Mouse (Mus musculus): Measurements from ENCODE around the gene Bpifa6. TPM values are rescaled to one million over a fixed set of nuclear protein-coding genes. Genes with fewer than 3 reads are reported as not detected.
"Not testable (repeated sequence)": the region's sequence is repeated elsewhere in the genome, so short reads cannot be mapped to it uniquely, and the experiment has no call there.

Bpifa6 gene
- polyA plus RNA-seq (2017; shearing (Covaris generic)), result not detected

DNA sequence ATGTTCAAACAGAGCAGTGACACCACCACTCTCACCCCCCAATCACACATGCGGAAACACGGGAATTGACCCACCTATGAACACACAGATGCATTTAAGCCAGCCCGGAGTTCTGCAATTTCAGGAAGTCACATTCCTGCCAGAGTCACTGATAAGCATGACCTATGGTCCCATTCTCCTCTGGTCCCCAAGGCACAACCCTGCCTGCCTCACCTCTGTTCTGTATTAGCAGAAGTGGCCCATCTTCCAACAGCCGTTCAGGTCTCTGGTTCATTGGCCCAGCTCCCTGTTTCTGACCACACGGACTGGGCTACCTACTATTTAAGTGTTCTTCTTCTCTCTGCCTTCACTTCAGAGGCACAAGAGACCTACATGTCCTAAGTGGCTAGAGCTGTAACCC lies at the start of gene Bpifa6:
Bpifa6 (plus strand) TSS at position 364 of the 400 bp plus-strand sequence.
- no peak for ATAC-seq

DNA sequence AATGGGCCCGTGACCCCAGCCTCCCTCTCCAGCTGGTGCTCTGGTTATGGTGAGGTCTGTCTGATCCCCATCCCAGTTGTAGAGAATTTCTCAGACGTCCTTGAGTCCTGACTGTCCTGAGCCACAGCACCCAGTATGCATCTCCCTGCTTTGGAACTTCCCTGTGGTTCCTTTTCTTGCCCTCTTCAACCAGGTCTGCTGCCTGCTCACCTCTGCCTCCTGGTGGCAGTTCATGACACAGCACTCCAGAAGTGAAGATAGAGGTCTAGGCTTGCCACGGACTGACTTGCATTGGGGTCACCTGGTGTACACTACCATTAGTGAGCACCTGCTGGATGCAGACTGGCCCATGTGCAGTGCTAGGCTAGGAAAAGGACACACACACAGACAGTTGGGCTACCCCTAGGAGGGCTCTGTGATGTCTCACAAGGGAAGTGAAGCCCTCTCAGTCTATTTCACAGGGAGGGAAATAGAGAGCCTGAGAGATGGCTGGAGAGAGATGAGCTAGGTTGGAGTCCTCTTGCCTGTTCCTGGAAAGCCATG lies 44.8 kb upstream of the Bpifa6 start:
- ATAC-seq, result no peak

DNA sequence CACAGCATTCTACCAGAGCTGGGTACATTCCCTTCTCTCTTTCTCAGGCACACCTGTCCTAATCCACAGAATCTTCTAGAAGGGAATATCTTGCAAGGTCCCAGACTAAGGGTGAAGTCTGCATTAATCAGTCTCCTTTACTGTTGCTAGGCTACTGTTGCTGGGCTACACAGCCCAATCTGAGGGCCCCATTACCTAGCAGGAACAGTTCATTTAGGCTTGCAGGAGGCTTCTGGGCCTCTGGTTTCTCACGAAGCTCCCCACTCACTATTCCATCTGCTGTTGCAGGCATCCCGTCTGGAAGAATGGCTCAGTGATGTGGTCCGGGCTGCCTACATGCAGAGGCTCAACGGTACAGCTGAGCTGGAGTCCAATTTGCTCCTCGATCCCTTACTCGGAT lies 43.6 kb upstream of the Bpifa6 start:
- no peak for ATAC-seq

DNA sequence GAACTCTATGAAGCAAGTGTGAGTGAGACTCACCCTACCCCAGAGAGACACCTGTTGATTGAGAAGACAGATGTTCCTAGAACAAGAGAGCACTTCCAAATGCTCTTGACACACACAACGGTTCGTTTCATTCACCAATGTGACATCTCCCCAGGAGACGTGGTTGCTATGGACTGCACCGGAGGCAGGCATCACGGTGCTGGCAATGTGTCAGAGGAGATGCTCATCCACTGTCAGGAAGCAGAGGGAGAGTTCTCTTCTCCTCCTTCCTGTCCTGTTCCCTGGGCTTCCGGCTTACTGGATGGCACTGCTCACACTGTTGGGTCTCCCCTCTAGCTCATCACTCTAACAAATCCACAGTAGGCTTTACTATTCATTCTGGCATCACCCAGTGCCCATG lies 41.4 kb upstream of the Bpifa6 start:
- no peak for ATAC-seq

DNA sequence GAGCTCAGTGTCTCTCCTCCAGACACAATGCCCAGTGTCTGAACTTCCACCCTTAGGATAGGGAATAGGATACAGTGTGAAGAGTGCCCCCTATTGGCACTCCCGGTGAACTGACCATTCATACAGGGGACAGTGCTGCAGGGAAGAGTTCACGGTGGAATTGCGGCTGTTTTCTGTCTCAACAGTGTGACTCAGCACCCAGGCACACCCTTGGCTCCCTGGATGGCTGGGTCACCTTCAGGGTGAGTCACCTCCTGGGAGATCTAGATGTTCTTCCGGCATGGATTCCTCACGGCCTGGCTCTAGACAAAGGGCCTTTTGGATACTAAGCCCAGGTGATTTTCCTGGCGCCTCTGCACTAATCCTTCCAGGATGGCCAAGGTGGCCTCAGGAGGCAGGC lies 39.4 kb upstream of the Bpifa6 start:
- ATAC-seq, result no peak

DNA sequence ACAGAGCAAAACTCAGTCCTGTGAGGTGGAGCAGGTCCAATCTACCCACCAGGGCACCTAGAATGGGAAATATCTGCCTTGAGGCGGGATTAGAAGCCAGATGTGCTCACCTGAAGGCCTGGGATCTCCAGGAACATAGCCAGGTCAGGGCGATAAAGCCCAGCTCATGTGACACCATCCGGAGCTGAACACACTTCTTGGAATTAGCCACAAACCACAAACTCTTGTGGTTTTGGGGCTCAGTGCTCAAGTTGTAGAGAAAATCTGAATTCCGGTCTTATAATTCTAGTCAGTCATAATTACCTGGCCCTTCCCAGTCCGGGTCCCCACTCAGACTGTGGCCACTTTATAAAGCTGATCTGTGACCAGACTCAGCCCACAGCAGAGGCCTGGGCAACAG lies 36.9 kb upstream of the Bpifa6 start, which contains the start of gene Bpifb4:
Bpifb4 (plus strand) TSS at position 370 of the 400 bp plus-strand sequence.
- no peak for ATAC-seq

DNA sequence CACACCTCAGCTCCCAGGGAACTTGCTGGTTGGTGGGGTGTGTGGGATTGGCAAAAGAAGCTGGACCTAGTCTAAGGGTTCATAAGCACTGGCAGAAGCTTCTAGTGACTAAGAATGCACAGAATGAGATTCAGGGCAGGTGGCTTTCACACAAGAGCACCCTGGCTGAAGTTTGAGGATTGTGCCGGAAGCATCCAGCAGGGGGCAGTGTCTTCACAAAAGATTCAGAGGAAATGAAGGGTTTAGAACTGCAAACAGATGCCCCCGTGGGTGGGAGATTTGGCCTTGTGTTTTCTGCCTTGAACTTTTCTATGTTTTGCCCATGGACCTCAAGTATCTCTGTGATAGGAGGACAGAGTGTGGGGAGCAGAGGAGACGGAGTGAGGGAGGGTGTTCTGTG lies 31.2 kb upstream of the Bpifa6 start:
- ATAC-seq, result no peak

DNA sequence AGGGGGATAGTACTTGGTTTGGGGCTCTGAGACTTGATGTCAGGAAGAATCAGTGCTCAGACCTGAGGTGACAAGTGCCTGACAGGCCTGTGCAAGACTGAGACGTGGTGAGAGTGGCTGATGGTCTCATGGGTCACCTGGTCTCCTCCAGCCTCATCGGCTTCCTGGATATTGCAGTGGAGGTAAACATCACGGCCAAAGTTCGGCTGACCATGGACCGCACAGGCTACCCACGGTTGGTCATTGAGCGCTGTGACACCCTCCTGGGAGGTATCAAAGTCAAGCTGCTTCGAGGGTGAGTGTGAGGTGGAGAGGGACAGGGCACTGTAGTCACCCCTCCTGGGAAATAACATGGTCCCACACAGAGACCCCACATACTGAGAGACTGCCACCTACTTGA lies 30.2 kb upstream of the Bpifa6 start:
- ATAC-seq, result no peak

DNA sequence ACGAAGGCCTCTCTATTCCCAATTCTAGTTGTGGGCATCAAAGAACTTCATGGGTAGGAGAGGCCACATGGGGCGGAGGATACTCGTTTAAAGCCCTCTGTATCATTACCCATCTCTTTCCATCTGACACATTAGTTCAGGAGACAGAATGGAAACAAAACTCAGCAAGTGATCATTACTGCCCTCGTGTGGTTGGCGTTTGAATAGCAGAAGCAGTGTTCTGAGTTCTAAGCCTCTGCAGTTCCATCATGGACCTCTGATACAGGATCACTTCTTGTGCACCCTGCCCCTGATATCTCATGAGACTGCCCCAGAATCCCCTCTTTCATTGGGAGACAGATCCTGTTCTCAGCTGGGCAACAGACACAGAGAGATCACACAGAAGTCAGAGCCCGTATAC lies 21.8 kb upstream of the Bpifa6 start:
- ATAC-seq, result peak; percentile 35

DNA sequence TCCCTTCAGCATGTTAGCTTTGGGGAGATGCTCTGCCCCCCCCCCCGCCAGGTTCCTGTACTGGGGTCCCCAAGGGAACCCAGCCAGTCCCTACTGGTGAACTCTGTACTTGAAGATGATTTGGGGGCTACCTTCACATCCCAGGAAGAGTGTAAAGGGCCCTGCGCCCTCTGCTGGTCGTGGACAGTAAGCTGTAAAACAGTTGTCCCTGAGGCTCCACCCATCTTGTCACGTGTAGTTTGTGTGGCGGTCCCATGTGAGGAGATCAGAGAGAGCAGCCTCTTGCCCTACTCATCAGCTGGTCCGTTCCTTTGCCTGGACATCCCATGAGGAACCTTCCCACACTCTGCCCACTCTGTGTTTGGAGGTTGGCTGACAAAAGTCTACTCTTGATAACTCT lies 20.9 kb upstream of the Bpifa6 start:
- ATAC-seq, result no peak

DNA sequence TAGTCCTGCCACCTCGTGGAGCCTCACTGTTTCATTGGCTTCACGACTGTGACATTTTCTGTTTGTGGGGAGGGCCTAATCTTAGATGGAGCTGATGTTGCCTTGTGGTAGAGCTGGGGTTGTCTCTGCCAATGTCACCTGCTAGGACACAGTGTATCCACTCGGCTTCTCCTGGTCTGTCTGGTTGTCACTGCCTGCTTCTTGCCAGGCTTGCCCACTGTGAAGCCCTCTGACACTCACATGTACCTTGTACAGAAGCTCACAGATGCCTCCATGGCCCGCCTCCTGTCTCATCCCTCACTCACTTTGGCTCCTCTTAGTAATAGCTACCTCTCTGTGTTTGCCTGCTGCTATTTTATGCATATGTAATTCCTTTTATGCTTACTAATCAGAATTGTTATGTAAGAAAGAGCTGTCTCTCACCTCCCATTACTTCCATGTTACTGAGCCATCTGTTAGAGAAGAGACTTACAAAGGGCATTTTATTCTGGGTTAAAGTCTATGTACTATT lies 11.9 kb upstream of the Bpifa6 start:
- ATAC-seq, result no peak

DNA sequence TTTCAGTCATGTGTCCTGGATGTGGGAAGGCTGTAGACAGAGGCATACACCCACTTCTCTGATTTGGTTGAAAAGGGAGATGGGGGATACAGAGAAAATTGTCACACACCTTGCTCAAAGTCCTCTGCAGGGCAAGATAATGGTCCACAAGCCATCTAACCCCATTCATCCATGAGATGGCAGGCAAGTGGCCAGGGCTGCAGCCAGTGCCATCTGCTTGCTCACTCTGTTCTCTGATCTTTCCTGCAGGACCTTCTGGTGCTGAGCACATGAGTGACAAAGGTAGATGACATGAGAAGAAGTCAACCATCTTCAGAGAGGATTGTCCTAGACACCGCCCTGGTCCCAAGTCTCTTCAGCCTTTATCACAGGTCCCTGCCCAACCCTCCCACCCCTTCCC lies 11.4 kb upstream of the Bpifa6 start:
- no peak for ATAC-seq

DNA sequence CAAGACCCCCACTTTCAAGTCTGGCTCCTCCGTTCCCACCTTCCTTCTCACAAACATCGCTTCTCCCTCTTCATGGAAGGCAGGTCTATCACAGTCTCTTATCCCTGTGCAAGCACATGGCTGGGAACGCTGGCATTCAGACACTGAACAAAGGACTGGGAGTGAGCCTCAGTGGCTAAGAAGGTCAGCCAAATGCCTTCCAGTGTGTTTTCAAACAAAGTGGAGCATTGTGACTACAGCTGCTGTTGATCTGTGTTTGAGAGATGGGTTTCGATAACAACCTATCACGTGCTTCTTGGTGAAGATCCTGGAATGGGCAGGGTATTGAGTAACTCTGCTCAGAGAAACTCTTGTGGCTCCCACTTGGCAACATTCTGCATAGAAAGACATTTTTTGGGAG lies 4.5 kb upstream of the Bpifa6 start:
- ATAC-seq, result no peak

DNA sequence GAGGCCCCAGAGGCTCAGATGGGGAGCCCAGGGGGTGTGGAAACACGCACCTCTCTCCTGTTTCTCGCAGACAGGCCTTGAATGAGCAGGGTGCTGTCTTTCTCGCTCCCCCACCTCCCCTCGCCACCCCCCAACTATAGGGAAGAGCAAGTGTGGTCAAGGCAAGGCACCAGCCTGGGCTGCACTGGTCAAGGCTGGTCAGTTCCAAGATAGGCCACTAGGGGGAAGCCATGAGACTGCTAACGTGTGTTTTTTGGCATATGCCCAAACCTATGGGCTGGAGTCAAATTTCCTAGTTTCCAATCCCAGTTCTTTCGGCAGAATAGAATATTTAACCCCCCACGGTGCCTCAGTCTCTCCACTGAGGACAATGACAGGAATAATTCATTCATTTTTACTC lies 21.0 kb downstream of the Bpifa6 start:
- no peak for ATAC-seq

DNA sequence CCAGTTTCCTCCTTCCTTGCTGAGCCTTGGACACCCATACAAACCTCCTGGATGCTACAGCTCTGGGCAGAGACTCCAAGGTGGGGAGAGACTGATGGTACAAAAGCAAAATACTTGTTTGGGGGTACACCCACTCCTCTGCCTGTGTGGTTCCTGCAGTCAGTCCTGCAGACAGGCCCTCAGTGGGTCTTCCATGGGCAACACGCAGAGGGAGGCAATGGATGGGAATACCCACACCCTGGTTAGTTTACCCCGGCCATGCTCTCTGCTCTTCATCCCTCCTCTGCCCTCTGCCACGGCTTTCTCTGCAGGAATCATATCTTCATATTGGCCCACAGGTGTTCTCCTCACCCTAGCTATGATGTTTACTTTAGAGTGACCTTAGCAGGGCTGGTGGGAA lies 25.8 kb downstream of the Bpifa6 start:
- ATAC-seq, result no peak

DNA sequence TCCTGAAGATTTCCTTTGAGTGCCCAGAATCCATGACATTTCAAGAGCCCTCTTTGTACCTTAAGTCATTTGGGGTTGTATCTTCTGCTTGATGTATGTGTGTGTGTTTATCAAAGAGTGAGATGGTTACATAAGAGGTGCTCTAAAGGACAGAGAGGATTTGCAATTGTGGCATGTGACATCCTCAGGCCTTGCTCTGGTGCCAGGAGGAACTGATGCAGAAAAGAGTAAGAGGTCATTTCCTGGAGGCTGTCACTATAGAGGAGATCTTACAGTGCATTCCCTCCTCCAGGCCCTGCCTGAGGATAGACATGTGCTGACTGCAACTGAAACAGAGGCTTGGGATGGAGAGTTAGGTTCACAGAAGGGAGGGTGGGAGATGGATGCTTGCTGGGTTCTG lies 26.3 kb downstream of the Bpifa6 start:
- ATAC-seq, result no peak

DNA sequence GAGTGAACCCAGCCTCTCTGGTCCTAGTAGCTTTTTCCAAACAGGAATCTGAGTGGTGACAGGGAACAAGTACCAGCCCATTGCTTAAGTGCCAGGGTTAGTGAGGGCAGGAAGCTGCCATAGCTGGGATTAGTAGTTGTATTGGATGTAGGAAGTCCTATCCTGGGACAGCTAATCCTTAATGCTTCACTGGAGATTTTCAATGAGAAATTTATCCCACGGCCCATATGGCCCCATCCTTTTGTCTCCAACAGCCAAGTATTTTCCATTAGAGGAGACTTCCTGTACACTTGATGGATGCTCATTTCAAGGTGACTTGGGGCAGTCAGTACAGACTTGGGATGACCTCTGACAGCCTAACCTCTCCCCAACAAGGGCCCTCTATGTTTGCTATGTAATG lies 29.7 kb downstream of the Bpifa6 start:
- ATAC-seq, result no peak

DNA sequence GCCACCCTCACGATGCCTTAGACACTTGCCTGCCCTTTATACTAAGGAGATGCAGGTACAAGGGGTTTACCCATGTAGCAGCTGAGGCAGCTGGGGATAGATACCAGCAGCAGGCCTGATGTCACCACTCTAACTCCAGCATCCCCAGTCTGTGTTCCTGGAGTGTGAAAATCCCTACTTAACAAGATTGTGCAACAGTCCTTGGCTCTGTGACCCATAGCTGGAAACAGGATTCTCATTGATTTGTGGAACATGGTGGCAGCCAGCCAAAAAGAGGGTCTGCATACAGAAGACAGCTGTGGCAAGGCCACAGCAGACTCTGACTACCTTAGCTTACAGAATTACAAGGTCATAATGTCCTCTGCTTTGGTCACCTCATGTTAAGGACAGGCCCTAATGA lies 30.3 kb downstream of the Bpifa6 start:
- no peak for ATAC-seq

DNA sequence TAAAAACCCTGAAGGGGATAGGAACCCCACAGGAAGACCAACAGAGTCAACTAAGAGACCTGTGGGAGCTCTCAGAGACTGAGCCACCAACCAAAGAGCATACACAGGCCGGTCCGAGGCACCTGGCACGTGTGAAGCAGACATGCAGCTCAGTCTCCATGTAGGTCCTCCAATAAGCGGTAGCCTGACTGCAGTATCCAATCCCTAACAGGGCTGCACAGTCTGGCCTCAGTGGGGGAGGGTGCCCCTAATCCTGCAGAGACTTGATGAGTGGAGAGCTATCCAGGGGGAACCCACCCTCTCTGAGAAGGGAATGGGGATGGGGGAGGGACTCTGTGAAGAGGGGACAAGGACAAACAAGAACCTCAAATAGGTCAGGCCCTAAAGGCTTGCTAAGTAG lies 31.0 kb downstream of the Bpifa6 start:
- ATAC-seq, result no peak

DNA sequence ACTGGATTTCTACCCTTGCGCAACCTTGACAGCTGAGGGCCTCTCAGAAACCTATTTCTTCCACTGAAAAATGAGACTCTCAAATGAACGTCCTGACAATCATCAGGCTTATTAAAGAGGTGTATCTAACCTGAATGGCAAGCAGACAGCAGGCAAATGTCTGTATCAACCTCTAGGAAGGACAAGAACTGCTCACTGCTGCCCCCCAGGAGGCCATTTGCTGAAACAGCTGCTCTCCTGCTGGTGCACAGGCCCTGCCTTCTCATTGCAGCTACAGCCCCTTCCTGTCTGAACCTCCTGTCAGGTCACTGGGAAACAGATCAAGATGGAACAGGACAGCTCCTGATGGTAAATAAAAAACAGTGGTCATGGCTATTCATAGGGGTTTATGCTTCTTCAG lies 31.6 kb downstream of the Bpifa6 start:
- ATAC-seq, result no peak

DNA sequence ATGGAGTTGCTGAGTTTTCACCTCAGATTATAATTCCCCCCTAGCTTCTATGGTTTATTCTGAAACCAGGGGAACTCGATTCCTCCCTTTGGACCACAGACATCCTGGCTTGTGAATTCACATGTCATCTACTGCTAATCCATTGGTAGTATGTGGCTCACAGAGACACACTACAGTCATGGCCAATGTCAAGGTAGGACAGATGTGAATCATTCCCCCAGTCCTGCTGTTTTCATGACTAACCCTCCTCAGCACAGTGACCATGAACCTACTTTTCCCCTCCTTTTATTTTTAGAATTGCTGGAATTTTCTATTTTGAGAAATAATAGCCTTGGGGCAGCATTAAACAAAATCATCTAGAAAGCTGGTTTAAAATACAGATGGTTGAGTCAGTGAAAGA lies 32.6 kb downstream of the Bpifa6 start:
- ATAC-seq, result no peak

DNA sequence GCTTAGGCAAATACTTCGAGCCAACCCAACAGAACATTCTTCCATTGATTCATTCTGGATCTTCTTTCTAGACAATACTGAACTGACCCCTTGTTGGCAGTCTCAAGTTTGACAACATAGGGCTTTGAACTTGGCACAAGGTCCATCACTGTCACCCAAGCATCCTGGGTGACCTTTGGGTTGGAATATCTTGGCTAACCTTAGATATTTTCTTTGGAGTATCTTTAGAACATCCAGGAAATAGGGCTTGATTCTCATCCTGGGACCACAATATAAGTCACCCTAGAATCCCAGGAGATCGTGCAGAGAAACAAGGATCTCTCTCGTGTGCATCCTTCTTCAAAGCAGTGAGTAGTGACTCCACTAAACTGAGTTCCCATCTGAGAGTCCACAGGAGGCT lies 33.2 kb downstream of the Bpifa6 start, which contains the start of gene Bpifa2:
Bpifa2 (plus strand) TSS at position 301 of the 400 bp plus-strand sequence.
- no peak for ATAC-seq

DNA sequence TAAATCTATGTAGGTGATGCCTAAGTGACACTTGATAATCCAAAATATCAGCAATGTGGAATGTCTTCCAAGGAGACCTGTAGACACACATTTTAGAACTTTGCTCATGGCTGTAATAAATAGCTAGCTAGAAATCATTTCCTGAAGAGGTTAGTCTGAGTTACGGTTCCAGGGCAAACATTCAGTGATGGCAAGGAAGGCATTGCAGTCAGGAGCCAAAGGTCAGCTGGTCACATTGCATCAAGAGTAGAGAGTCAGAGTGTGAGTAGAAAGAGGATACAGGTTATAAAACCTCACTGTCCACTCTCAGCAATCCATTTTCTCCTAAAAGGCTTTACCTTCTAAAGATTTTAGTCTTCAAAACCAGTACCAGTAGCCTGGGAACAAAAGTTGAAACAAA lies 43.2 kb downstream of the Bpifa6 start:
- no peak for ATAC-seq

DNA sequence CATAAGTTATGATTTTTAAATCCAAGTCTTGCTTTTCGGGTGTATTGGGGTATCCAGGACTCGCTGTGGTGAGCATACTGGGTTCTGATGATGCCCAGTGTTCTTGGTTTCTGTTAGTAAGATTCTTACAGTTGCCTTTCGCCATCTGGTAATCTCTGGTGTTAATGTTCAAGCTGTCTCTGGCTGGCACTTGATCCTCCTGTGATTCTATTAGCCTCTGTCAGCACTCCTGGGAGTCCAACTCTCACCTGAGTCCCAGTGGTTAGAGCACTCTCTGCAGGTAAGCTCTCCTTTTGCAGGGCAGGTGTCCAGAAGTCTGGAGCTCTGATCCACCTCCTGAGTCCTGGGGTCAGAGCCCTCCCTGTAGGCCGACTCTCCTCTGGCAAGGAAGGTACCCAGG lies 49.9 kb downstream of the Bpifa6 start:
- ATAC-seq, result not testable (repeated sequence)

DNA sequence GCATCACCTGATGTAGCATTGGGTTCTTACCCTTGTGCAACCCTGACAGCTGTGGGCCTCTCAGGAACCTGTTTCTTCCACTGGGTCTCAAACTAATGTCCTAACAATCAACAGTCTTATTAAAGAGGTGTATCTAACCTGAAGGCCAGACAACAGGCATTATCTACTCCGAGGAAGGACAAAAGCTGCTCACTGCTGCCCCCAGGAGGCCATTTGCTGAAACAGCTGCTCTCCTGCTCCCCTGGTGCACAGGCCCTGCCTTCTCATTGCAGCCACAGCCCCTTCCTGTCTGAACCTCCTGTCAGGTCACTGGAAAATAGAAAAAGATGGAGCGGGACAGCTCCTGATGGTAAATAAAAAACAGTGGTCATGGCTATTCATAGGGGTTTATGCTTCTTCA lies 64.2 kb downstream of the Bpifa6 start:
- no peak for ATAC-seq
